Mouse (Mus musculus) kidney, embryonic 14.5 days (tissue): ENCODE data around the gene Mtcl1. TPM values are rescaled to one million over a fixed set of nuclear protein-coding genes. Genes with fewer than 3 reads are reported as not detected.

Experiments
- ATAC-seq: fragments of 200-750 bp; cut with Nextera tagmentation; 2 replicates; pipeline ENCODE4 v1.8.0; 2017; ENCODE audit warnings: moderate number of reproducible peaks, mild to moderate bottlenecking, moderate TSS enrichment, moderate library complexity; ENCODE audit not compliant: low FRiP score, low TSS enrichment
- H3K27ac ChIP-seq: fragments of 300-500 bp; sonication (generic); 2 replicates; pipeline ENCODE4 v1.5.1; 2014; ENCODE audit warnings: low read depth, mild to moderate bottlenecking, low read length, moderate library complexity, mixed read lengths
- H3K27me3 ChIP-seq: fragments of 300-500 bp; sonication (generic); 2 replicates; pipeline ENCODE4 v1.6.1; 2014; ENCODE audit warnings: mild to moderate bottlenecking, low read length; ENCODE audit not compliant: control insufficient read depth, insufficient read depth
- H3K36me3 ChIP-seq: fragments of 300-500 bp; sonication (generic); 2 replicates; pipeline ENCODE4 v1.6.1; 2014; ENCODE audit warnings: low read length, mixed read lengths; ENCODE audit not compliant: control insufficient read depth, insufficient read depth
- H3K4me1 ChIP-seq: fragments of 300-500 bp; sonication (generic); 2 replicates; pipeline ENCODE4 v1.6.1; 2014; ENCODE audit warnings: low read length, mixed read lengths; ENCODE audit not compliant: control insufficient read depth, insufficient read depth
- H3K4me2 ChIP-seq: fragments of 300-500 bp; sonication (generic); replicated peaks from 2 replicates; pipeline ENCODE4 v1.6.1; 2014; ENCODE audit warnings: low read depth, mild to moderate bottlenecking, low read length
- H3K4me3 ChIP-seq: fragments of 300-500 bp; sonication (generic); 2 replicates; pipeline ENCODE4 v1.5.1; 2014; ENCODE audit warnings: mild to moderate bottlenecking, low read length
- H3K9ac ChIP-seq: fragments of 300-500 bp; sonication (generic); 2 replicates; pipeline ENCODE4 v1.6.1; 2014; ENCODE audit warnings: low read depth, mild to moderate bottlenecking, low read length, moderate library complexity
- H3K9me3 ChIP-seq: fragments of 300-500 bp; sonication (generic); 2 replicates; pipeline ENCODE4 v1.6.1; 2016; ENCODE audit warnings: low read length; ENCODE audit not compliant: control insufficient read depth
- whole genome bisulfite sequencing: fragments of 180-500 bp; shearing (Covaris S2); extraction: QIAGEN DNeasy Blood & Tissue Kit; methylation state at CpG from one replicate; pipeline ENCODE4 v1.1.7; 2014; 5-methylcytosine and 5-hydroxymethylcytosine counted together
- polyA plus RNA-seq: library from polyadenylated mRNA; unstranded; fragments of >200 nt; fragmentation: Nextera tagmentation; extraction: Ambion mirVana; gene quantifications from 2 replicates; pipeline ENCODE4 v1.2.1, GENCODE M21; 2014

The Mtcl1 gene
- polyA plus RNA-seq, 1 experiment from 2014 or later = 6.8 TPM

- WGBS = 76% methylated on average over 4 of the region's 5 CpGs
- Histone ChIP-seq H3K27me3 (no peaks in the 10 kb centered on the region), H3K4me2 (no peak overlapping the region), H3K9me3 (no peaks in the 10 kb centered on the region), H3K9ac (no peak overlapping the region), H3K4me3 (no peak overlapping the region), H3K4me1 (peaks cover 13% of the 10 kb centered on the region), H3K36me3 (no peaks in the 10 kb centered on the region), H3K27ac (no peak overlapping the region)
- ATAC-seq = no peak
These were observed 31.7 kb upstream of the Mtcl1 start for GRCm38 (mm10) chr17:66481295-66481694.

- 26% methylated on average over 17 of the region's 17 CpGs for WGBS
- ATAC-seq = 0 out of 2 replicates have a peak, but pooled peaks have one; percentile 33
- H3K27me3 ChIP-seq = no peaks in the 10 kb centered on the region
These were observed 31.1 kb upstream of the Mtcl1 start for GRCm38 (mm10) chr17:66480491-66481278.

DNA sequence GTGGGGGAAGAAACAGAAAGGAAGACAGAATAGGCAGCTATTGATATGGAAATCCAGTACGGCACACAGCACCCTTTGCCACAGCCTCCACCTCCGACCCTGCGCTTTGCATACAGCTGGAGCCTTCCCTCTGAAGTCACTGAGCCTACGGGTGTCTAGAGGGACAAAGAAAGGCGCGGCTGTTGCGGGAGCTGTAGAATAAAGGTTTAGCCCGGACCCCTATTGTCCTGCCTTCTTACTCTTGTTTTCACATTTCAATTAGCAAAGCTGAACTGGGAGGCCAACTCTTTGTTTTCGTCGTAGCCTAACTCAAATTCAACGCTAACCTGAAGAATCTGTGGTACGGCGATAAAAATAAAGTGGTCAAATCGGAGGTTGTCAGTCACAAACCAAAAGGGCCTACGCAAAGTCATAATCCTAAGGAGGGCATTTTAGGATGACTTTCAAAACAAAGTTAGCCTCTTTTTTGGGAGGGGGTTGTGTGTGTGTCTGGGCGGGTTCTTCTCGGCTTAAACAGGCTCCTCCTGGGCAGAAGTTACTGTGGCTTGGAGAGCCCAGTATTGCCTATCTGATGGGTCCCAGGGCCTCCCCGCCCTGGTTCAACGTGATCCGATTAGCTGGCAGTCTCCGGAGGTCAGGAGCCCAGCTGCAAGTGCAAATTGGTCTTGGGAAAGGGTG is 30.4 kb upstream of the Mtcl1 start:
- H3K9ac ChIP-seq = 0 out of 2 replicates have a peak overlapping the region, but pooled peaks have one; percentile 23
- H3K4me3 ChIP-seq = peak overlapping the region; percentile 13; the same call in 1 of the 2 replicates
- peaks cover 10% of the 10 kb centered on the region for H3K4me1 ChIP-seq
- no peaks in the 10 kb centered on the region for H3K27me3 ChIP-seq
- no peaks in the 10 kb centered on the region for H3K9me3 ChIP-seq
- no peaks in the 10 kb centered on the region for H3K36me3 ChIP-seq
- ATAC-seq = peak; percentile 53; the same call in 1 of the 2 replicates
- H3K27ac ChIP-seq = no peak overlapping the region
- WGBS = 7% methylated on average over 21 of the region's 21 CpGs
- peak overlapping the region; percentile 36 for H3K4me2 ChIP-seq

More at GRCm38 (mm10) chr17:66480491-66481278, 31.1 kb upstream of the Mtcl1 start:
- Histone ChIP-seq H3K9ac (0 out of 2 replicates have a peak overlapping the region, but pooled peaks have one; percentile 23), H3K36me3 (no peaks in the 10 kb centered on the region), H3K4me2 (peak overlapping the region; percentile 36), H3K9me3 (no peaks in the 10 kb centered on the region), H3K27ac (no peak overlapping the region), H3K4me3 (peak overlapping the region; percentile 7; the same call in 1 of the 2 replicates), H3K4me1 (peaks cover 13% of the 10 kb centered on the region)

- Histone ChIP-seq H3K9me3 (no peaks in the 10 kb centered on the region), H3K4me2 (peak overlapping the region; percentile 36), H3K27me3 (no peaks in the 10 kb centered on the region), H3K4me3 (peak overlapping the region; percentile 13; the same call in 1 of the 2 replicates), H3K36me3 (no peaks in the 10 kb centered on the region), H3K27ac (no peak overlapping the region), H3K4me1 (peaks cover 10% of the 10 kb centered on the region), H3K9ac (no peak overlapping the region; the same call in 1 of the 2 replicates)
- WGBS = 12% methylated on average over 13 of the region's 13 CpGs
- peak; percentile 50; the same call in 1 of the 2 replicates for ATAC-seq
These were observed 29.8 kb upstream of the Mtcl1 start for GRCm38 (mm10) chr17:66479311-66479710.

GRCm38 (mm10) chr17:66473205-66473604 is 23.7 kb upstream of the Mtcl1 start:
- no peak for ATAC-seq
- H3K9ac ChIP-seq = no peak overlapping the region
- H3K27me3 ChIP-seq = no peaks in the 10 kb centered on the region
- H3K36me3 ChIP-seq = no peaks in the 10 kb centered on the region
- H3K9me3 ChIP-seq = no peaks in the 10 kb centered on the region
- H3K4me2 ChIP-seq = no peak overlapping the region
- WGBS = 100% methylated on average over 1 of the region's 1 CpGs
- no peaks in the 10 kb centered on the region for H3K4me1 ChIP-seq
- no peak overlapping the region for H3K4me3 ChIP-seq
- no peak overlapping the region for H3K27ac ChIP-seq

DNA sequence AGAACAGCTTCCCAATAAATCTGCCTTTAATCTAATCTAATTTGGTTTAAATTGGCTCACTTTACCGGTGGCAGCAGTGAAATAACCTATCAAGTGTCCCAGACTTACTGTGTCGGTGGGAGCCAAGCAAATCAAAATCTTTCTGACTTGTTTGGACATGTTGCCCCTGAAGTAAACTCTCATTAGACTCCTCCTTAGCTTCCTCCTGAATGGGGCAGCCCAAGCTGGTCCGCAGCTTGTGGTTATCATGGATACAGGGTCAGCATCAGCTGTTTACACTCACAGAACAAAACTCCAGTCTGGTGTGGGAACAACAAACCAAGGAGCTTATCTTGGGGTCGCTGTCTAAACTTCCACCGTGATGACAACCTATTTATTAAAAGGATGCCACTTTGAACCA is 22.2 kb upstream of the Mtcl1 start:
- no peaks in the 10 kb centered on the region for H3K27me3 ChIP-seq
- H3K4me1 ChIP-seq = no peaks in the 10 kb centered on the region
- H3K4me2 ChIP-seq = no peak overlapping the region
- H3K36me3 ChIP-seq = no peaks in the 10 kb centered on the region
- H3K4me3 ChIP-seq = no peak overlapping the region
- 62% methylated on average over 5 of the region's 5 CpGs for WGBS
- ATAC-seq = no peak
- no peak overlapping the region for H3K9ac ChIP-seq
- no peak overlapping the region for H3K27ac ChIP-seq
- no peaks in the 10 kb centered on the region for H3K9me3 ChIP-seq

DNA sequence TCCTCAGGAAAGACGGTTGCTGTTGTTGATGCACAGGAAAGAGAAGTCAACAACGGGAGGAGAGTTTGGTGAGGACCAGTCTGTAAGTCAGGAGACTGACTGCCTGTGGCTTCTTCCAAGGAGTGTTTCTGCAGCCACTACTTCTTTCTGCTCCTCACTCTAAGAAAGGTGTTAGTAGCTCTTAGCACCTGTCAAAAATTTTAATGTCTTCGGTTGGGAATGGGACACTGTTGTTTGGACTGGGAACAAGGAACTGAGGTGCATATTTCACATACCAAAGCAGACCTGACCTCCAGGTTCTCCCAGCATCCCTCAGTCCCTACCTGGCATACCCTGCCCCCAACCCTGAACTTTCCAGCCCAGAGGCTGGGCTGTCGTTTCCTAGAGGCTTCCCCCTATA is 21.7 kb upstream of the Mtcl1 start:
- no peak for ATAC-seq
- whole genome bisulfite sequencing = 74% methylated on average over 4 of the region's 4 CpGs
- H3K27ac ChIP-seq = no peak overlapping the region
- no peaks in the 10 kb centered on the region for H3K36me3 ChIP-seq
- H3K4me3 ChIP-seq = no peak overlapping the region
- H3K9me3 ChIP-seq = no peaks in the 10 kb centered on the region
- H3K4me1 ChIP-seq = no peaks in the 10 kb centered on the region
- H3K27me3 ChIP-seq = no peaks in the 10 kb centered on the region
- no peak overlapping the region for H3K9ac ChIP-seq
- H3K4me2 ChIP-seq = no peak overlapping the region

DNA sequence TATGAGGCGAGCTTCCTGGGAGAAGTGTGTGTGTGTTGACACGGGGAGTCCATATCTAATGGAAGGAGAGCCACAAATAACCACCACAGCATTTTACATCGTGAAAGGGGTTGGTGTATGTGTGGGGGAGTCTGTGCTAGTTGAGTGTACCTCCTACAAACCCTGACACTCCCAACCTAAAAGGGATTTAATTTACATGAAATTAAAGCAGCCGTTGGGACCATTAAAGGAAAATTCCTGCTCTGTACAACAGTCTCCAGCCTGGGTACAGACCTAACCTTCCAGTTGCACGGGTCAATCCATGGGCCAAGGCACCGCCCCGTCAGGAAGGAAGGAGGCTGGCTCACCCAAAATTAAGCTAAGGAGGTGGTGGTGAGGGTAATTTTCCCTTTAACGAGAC is 20.5 kb upstream of the Mtcl1 start:
- 33% methylated on average over 8 of the region's 8 CpGs for WGBS
- no peak overlapping the region for H3K4me2 ChIP-seq

DNA sequence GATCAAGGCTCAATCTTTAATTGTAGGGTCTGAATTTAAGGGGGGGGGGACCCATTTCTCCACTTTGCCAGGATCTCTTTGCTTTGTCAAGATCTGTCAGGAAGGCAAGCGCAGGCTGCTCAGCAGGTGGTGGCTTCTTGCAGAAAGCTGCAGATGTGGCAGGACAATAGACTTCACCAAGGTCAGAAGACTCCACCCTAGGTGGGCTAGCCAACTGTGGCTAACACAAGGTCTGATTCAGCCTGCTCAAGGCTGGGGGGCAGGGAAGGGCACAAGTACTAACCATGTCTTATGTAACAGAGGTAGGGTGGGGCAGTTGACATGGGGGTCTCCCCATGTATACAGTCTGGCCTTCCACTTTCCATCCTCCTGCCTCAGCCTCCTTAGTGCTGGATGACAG is 7.7 kb upstream of the Mtcl1 start:
- no peaks in the 10 kb centered on the region for H3K27me3 ChIP-seq
- WGBS = 95% methylated on average over 1 of the region's 1 CpGs
- no peaks in the 10 kb centered on the region for H3K36me3 ChIP-seq
- no peaks in the 10 kb centered on the region for H3K4me1 ChIP-seq
- no peaks in the 10 kb centered on the region for H3K9me3 ChIP-seq
- H3K4me2 ChIP-seq = no peak overlapping the region
- no peak overlapping the region for H3K9ac ChIP-seq
- no peak overlapping the region for H3K4me3 ChIP-seq
- no peak for ATAC-seq
- H3K27ac ChIP-seq = no peak overlapping the region

More for the DNA sequence above, 20.5 kb upstream of the Mtcl1 start:
- Histone ChIP-seq H3K9ac (no peak overlapping the region), H3K4me1 (no peaks in the 10 kb centered on the region), H3K27me3 (no peaks in the 10 kb centered on the region), H3K9me3 (no peaks in the 10 kb centered on the region), H3K27ac (no peak overlapping the region), H3K36me3 (no peaks in the 10 kb centered on the region), H3K4me3 (no peak overlapping the region)
- no peak for ATAC-seq
